Mouse (Mus musculus) liver (tissue): ENCODE data around the gene Myo16.

ENCODE experiments used
- DNase-seq: peaks from one replicate; pipeline ENCODE4 v3.0.0-alpha.2; 2020; ENCODE audit warnings: mixed read lengths

Myo16 gene

GRCm38 (mm10) chr8:10416806-10417205 is 263.1 kb downstream of the Myo16 start:
- DNase-seq = no peak

- DNase-seq = no peak
These were observed 263.6 kb downstream of the Myo16 start for GRCm38 (mm10) chr8:10417281-10417680.

- no peak for DNase-seq
These were observed 264.3 kb downstream of the Myo16 start for GRCm38 (mm10) chr8:10418013-10418412.

- no peak for DNase-seq
These were observed 265.3 kb downstream of the Myo16 start for GRCm38 (mm10) chr8:10418971-10419370.

- no peak for DNase-seq
These were observed 266.0 kb downstream of the Myo16 start for GRCm38 (mm10) chr8:10419726-10420125.

GRCm38 (mm10) chr8:10420551-10420950 is 266.8 kb downstream of the Myo16 start:
- no peak for DNase-seq

- DNase-seq = no peak
These were observed 267.9 kb downstream of the Myo16 start for GRCm38 (mm10) chr8:10421516-10422090.

- no peak for DNase-seq
These were observed 281.8 kb downstream of the Myo16 start for GRCm38 (mm10) chr8:10435492-10435891.

- DNase-seq = peak; percentile 48
These were observed 285.1 kb downstream of the Myo16 start for GRCm38 (mm10) chr8:10438772-10439171.

- no peak for DNase-seq
These were observed 286.1 kb downstream of the Myo16 start for GRCm38 (mm10) chr8:10439595-10440453.

GRCm38 (mm10) chr8:10442562-10442961 is 288.9 kb downstream of the Myo16 start:
- no peak for DNase-seq

GRCm38 (mm10) chr8:10445011-10445410 is 291.3 kb downstream of the Myo16 start:
- DNase-seq = no peak

- DNase-seq = peak; percentile 8
These were observed 294.8 kb downstream of the Myo16 start for GRCm38 (mm10) chr8:10448545-10448944.

- DNase-seq = no peak
These were observed 299.3 kb downstream of the Myo16 start for GRCm38 (mm10) chr8:10453046-10453445.

- DNase-seq = no peak
These were observed 304.5 kb downstream of the Myo16 start for GRCm38 (mm10) chr8:10458151-10458649.

GRCm38 (mm10) chr8:10462271-10462670 is 308.6 kb downstream of the Myo16 start:
- no peak for DNase-seq

GRCm38 (mm10) chr8:10468490-10468889 is 314.8 kb downstream of the Myo16 start:
- DNase-seq = no peak

- no peak for DNase-seq
These were observed 315.9 kb downstream of the Myo16 start for GRCm38 (mm10) chr8:10469658-10470057.

GRCm38 (mm10) chr8:10470280-10470679 is 316.6 kb downstream of the Myo16 start:
- DNase-seq = no peak

- no peak for DNase-seq
These were observed 318.7 kb downstream of the Myo16 start for GRCm38 (mm10) chr8:10472371-10472770.

GRCm38 (mm10) chr8:10474446-10474845 is 320.7 kb downstream of the Myo16 start:
- no peak for DNase-seq

GRCm38 (mm10) chr8:10479059-10479458 is 325.3 kb downstream of the Myo16 start:
- no peak for DNase-seq

- no peak for DNase-seq
These were observed 327.1 kb downstream of the Myo16 start for GRCm38 (mm10) chr8:10480850-10481249.

- no peak for DNase-seq
These were observed 328.4 kb downstream of the Myo16 start for GRCm38 (mm10) chr8:10482064-10482463.
